Mouse (Mus musculus): ENCODE results near the gene Kbtbd13. TPM values are rescaled to one million over a fixed set of nuclear protein-coding genes. Genes with fewer than 3 reads are reported as not detected.
A peak's percentile ranks its signal among the peaks of the same experiment; 100 is the strongest.

Gene Kbtbd13
- total RNA-seq (2021), result under 1 TPM; 0.25 TPM
- long read RNA-seq, partial matches to known transcripts, result 0 of 2 reads
- long read RNA-seq, other reads (novel, unspliced or antisense), result 0 of 2 reads

GRCm38 (mm10) chr9:65391613-65391964, at the start of gene Kbtbd13:
TSS of gene Kbtbd13 (minus strand) at chr9:65391652.
- no peak for DNase-seq (ENCODE audit: low spot score in 2 of 2)

GRCm38 (mm10) chr9:65435671-65436301, 44.3 kb upstream of the Kbtbd13 start, which contains the start of gene Mtfmt:
TSS of gene Mtfmt (plus strand) at chr9:65435782.
- peak; percentile 87 to 92 for DNase-seq (ENCODE audit: low spot score in 2 of 2)

GRCm38 (mm10) chr9:65435211-65435610, 43.8 kb upstream of the Kbtbd13 start:
- DNase-seq (ENCODE audit: low spot score in 2 of 2), result no peak

- peak in 1 of 2 experiments; percentile 32 for DNase-seq (ENCODE audit: low spot score in 2 of 2)
Observed at GRCm38 (mm10) chr9:65434140-65434539, 42.7 kb upstream of the Kbtbd13 start.

- peak; percentile 84 to 96 for DNase-seq (ENCODE audit: low spot score in 2 of 2)
Observed at GRCm38 (mm10) chr9:65432236-65432635, 40.8 kb upstream of the Kbtbd13 start.

- no peak for DNase-seq (ENCODE audit: low spot score in 2 of 2)
Observed at GRCm38 (mm10) chr9:65430921-65431320, 39.5 kb upstream of the Kbtbd13 start.

- DNase-seq (ENCODE audit: low spot score in 2 of 2), result no peak
Observed at GRCm38 (mm10) chr9:65430401-65430800, 38.9 kb upstream of the Kbtbd13 start.

- no peak for DNase-seq (ENCODE audit: low spot score in 2 of 2)
Observed at GRCm38 (mm10) chr9:65428003-65428402, 36.6 kb upstream of the Kbtbd13 start.

GRCm38 (mm10) chr9:65427511-65427910, 36.1 kb upstream of the Kbtbd13 start:
- no peak for DNase-seq (ENCODE audit: low spot score in 2 of 2)

- no peak for DNase-seq (ENCODE audit: low spot score in 2 of 2)
Observed at GRCm38 (mm10) chr9:65424393-65424792, 32.9 kb upstream of the Kbtbd13 start.

- no peak for DNase-seq (ENCODE audit: low spot score in 2 of 2)
Observed at GRCm38 (mm10) chr9:65422760-65423501, 31.5 kb upstream of the Kbtbd13 start, which contains the start of gene Slc51b. TSS of gene Slc51b (minus strand) at chr9:65422955.

GRCm38 (mm10) chr9:65419633-65420032, 28.2 kb upstream of the Kbtbd13 start:
- no peak for DNase-seq (ENCODE audit: low spot score in 2 of 2)

GRCm38 (mm10) chr9:65417738-65418137, 26.3 kb upstream of the Kbtbd13 start:
- no peak for DNase-seq (ENCODE audit: low spot score in 2 of 2)

GRCm38 (mm10) chr9:65411326-65411725, 19.9 kb upstream of the Kbtbd13 start:
- DNase-seq (ENCODE audit: low spot score in 2 of 2), result peak in 1 of 2 experiments; percentile 33

GRCm38 (mm10) chr9:65410378-65410777, 18.9 kb upstream of the Kbtbd13 start:
- no peak for DNase-seq (ENCODE audit: low spot score in 2 of 2)

GRCm38 (mm10) chr9:65408871-65409295, 17.4 kb upstream of the Kbtbd13 start:
- DNase-seq (ENCODE audit: low spot score in 2 of 2), result no peak

- DNase-seq (ENCODE audit: low spot score in 2 of 2), result no peak
Observed at GRCm38 (mm10) chr9:65407861-65408260, 16.4 kb upstream of the Kbtbd13 start.

GRCm38 (mm10) chr9:65407327-65407726, 15.9 kb upstream of the Kbtbd13 start:
- DNase-seq (ENCODE audit: low spot score in 2 of 2), result no peak

GRCm38 (mm10) chr9:65405184-65405449, 13.7 kb upstream of the Kbtbd13 start:
- DNase-seq (ENCODE audit: low spot score in 2 of 2), result no peak

GRCm38 (mm10) chr9:65404331-65405183, 13.1 kb upstream of the Kbtbd13 start:
- peak; percentile 53 to 76 for DNase-seq (ENCODE audit: low spot score in 2 of 2)

- DNase-seq (ENCODE audit: low spot score in 2 of 2), result no peak
Observed at GRCm38 (mm10) chr9:65399934-65400333, 8.5 kb upstream of the Kbtbd13 start.

GRCm38 (mm10) chr9:65398279-65398678, 6.8 kb upstream of the Kbtbd13 start, which contains the start of gene Rasl12:
TSS of gene Rasl12 (plus strand) at chr9:65398506.
- DNase-seq (ENCODE audit: low spot score in 2 of 2), result peak in 1 of 2 experiments; percentile 28

Data from layer of hippocampus, adult 18-20 months (tissue).